Mouse (Mus musculus): Measurements from ENCODE around the gene Dffa.

- TF ChIP-seq EP300 (IDR thresholded peaks at IDR 0.05; ENCODE audit: low read depth) (no peak), CTCF (IDR thresholded peaks at IDR 0.05; ENCODE audit: low read depth) (no peak)
Measured at GRCm38 (mm10) chr4:149145151-149145550, 41.2 kb downstream of the Dffa start.

Data from heart, postnatal 0 days (tissue).